Mouse (Mus musculus): ENCODE results near the gene Chst13. TPM values are rescaled to one million over a fixed set of nuclear protein-coding genes. Genes with fewer than 3 reads are reported as not detected.

Chst13 gene
- total RNA-seq, 1 experiment from 2014 or later: 0.74 TPM

DNA sequence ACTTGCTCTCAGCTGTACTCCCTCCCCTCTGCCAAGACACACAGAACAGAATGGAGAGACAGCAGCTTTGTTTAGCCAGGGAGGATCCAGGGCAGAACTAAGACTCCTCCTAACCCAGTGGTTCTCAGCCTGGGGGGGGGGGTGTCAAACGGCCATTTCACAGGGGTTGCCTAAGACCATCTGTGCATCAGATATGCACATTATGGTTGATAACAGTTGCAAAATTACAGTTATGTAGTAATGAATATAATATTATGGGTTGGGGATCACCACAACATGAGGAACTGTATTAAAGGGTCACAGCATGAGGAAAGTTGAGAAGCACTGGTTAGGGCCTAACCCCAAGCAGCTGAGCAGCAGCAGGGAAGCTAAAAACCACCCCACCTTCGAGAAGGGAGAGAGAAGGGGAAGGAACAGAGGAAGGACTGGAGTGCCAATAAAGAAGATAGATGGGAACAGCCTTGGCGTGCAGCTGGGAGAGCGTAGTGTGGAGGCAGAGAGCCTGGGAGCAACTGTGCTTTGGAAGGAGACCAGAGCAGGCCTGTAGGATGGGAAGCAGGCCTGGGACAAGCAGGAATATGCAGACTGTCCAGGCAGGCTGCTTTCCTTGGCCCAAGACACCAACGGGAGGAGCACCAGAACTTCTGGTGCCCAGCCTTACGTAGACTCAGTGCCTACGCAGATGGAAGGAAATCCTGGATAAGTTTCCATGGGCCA is 5.4 kb downstream of the Chst13 start:
- DNase-seq: no peak

DNA sequence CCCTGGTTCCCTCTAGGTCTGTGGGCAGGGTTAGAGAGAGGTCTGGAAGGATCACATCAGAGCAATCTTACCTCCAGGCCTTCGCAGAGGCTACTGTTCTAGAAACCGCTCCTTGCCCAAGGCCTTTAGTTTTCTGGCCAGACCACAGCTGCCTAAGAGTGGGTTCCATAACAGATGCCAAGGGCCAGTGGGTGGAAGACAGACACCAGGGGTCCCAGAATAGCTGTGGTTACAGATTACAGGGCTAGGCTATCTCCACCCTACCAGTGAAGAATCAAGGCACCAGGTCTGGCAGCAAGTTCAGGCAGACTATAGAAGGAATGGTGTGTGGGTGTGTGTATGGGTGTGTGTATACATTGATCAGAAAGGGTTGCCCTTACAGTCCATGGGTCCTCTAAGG is 6.0 kb downstream of the Chst13 start:
- DNase-seq: no peak

DNA sequence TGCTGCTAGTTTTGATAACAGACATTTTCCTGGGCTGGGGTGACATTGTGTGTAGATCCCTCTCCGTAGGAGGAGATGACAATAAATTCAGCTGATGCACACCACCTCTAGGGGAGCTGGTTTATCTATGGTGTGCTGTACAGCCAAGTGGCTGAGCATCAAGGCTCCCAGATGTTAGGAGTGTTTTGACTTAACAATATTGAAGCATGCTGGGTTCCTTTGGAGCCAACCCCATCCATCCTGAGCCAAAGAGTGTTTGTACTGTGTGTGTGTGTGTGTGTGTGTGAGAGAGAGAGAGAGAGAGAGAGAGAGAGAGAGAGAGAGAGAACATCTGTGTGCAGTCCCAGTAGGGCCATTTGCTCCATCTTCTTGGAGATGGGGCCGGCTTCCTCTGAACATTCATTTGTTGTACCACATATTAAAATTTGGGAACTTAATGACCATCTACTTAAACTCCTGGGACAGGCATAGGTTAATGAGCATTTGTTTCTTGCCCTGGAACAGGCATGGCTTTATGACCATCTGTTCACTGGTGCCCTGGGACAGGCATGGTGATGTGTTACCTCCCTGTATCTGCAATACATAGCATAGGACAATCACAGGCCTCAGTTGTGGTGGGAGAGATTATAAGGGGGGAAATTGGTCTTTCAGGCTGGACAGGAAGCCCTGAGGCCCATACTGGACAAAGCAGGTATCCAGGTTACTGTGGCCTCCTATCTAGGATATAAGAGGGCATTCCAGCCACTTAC is 7.3 kb downstream of the Chst13 start:
- DNase-seq: no peak

DNA sequence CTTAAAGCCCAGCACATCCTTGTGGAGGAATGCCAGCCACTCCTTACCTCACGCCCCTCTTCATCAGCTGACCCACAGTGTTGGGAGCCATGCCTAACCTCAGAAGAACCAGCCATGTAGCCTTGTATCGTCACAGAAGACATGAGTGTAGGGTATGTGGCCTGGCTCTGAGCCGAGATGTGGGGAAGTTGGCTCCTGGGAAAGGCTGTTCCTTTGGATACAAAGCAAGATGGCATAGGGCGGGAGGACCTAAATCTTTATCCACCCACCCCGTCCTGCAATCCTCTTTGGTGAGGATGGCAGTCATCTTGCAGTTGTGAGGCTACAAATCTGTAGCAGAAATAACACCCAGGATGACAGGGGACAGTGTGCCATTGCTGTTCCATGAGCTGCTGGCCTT is 9.0 kb downstream of the Chst13 start:
- no peak for DNase-seq

DNA sequence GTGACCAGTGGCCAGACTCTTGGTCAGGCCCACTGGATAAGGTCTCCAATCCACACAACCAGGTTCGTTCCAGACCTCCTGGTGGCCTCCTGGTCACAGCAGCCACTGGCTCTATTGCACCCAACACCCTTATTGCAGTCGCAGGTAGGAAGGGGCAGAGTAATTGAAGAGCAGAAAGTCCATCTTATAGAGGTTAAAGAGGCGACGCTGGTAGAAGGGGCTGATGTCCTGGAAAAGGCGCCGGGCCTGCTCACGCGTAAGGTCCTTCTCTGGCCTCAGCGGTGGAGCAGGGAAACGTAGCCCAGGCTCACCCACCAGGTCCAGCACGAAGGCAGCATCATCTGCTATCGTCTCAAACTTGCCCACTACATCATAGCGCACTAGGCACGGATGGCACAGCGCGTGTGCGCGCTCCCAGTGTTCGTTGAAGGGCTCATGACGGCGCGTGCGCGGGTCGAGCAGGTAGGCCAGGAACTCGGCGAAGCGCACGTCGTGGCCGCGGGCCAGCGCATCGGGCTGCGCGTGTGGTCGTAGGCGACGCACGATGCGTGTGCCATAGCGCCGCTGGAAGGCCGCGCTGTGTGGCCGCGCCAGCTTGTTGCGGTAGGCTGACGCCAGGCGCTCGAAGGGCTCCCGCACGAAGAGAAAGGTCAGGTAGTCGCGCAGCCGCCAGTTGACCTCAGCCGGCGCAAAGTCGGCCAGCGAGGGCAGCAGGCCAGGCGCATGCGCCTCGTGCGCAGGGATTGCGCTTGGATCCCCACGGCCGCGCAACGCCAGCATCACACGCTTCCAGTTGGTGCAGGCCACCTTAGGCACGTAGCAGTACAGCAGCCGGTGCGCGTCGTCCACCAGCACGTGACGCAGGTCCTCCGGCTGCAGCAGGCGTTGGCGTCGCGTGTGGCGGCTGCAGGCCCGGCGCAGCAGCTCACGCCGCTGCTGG is 15.9 kb downstream of the Chst13 start:
- no peak for DNase-seq

DNA sequence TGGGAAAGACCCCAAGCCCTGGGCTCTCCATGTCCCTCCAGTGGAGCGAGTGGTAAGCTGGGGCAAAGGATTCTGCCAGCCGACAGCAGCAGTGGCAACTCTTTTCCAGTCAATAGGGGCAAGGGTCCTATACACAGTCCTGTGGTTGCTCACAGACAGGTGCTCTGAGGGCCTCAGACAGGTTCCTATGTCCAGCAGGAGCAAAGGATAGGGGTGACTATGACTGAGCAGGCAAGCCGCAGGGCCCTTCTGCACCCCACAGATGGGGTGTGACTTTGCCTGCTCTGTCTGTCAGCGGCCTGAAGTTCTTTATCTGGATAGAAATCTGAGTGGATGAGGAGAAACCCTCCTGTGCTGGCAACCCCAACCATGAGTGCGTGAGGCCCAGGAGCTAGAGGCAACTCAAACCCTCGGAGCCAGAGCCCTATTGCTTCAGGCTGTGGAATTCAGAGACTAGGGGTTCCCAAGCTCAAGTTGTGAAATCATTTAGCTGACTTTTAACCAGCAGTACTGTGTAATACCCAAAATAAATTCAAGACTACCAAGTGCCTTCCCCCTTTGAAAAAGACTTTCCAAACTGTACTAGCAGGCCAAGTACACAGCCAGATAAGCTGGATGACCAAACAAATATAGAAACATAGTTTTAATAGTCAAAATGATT is 18.5 kb downstream of the Chst13 start:
- DNase-seq: no peak

DNA sequence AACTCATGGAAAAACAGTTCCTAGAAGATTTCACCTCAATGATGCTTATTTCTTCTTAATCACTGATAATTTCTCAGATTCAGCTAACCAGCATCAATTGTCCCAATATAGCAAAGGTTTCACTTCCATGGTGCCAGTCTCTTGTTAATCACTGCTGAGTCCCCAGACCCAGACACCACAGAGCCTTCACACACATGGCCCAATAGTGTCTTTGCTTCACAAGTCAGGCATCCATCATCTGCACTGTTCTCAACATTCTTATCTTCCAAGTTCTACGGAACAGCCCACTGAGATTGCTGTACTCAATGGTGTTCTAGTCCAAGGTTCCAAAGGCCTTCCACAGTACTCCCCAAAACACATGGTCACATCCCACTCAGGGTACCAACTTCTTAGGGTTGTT is 24.1 kb downstream of the Chst13 start, which contains the start of gene BC048671:
TSS of gene BC048671 (plus strand) at position 301 of the 400 bp plus-strand sequence.
- no peak for DNase-seq

DNA sequence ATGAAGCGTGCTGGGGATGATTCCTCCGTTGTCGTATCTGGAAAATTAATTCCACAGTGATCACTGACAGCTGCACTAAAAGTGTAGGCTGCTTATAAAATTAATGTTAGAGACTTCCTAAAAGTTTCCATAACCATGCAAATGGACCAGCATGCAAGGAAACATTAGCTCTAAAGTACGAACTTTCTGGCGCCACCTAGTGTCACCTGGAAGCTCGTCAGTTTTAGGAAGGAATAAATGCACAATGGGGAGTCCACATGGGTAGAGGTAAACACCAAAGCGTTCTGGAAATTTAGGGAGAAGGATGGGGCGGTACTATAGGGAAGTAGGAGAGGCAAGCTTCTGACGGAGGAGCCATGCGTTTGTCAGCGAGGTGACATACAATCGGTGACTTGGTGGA is 36.7 kb downstream of the Chst13 start:
- DNase-seq: peak; percentile 15

Other genes starting within 250 kb of the Chst13 start
- gene Vmn1r49, start 246.7 kb downstream of the Chst13 start, total RNA-seq (2021): not detected in 2 replicates
- not detected in 2 replicates for gene Vmn1r50, start 223.8 kb downstream of the Chst13 start, total RNA-seq (2021)
- not detected in 2 replicates for gene Vmn1r51, start 202.6 kb downstream of the Chst13 start, total RNA-seq (2021)
- gene Vmn1r52, start 150.4 kb downstream of the Chst13 start, total RNA-seq (2021): not detected in 2 replicates
- not detected in 2 replicates for gene V1ra8, start 122.4 kb downstream of the Chst13 start, total RNA-seq (2021)
- gene Vmn1r53, start 100.7 kb downstream of the Chst13 start, total RNA-seq (2021): not detected in 2 replicates
- not detected in 2 replicates for gene Vmn1r54, start 78.9 kb downstream of the Chst13 start, total RNA-seq (2021)
- gene BC048671, start 24.0 kb downstream of the Chst13 start, total RNA-seq (2021): not detected in 2 replicates
- 1.9 and 32.3 TPM in 2 replicates for gene Uroc1, start 8.1 kb upstream of the Chst13 start, total RNA-seq (2021)
- gene Zxdc, start 44.3 kb upstream of the Chst13 start, total RNA-seq (2021): 20.0 and 20.2 TPM in 2 replicates
- 0.67 and 1.4 TPM in 2 replicates for gene Cfap100, start 103.6 kb upstream of the Chst13 start, total RNA-seq (2021)
- 38.0 and 40.0 TPM in 2 replicates for gene Klf15, start 137.4 kb upstream of the Chst13 start, total RNA-seq (2021)
- gene Aldh1l1, start 161.2 kb upstream of the Chst13 start, total RNA-seq (2021): 66.2 and 130 TPM in 2 replicates